ENCODE assay signal across 17 mouse cellular contexts in genomic region chr7:132494263-132494662, GRCm38 (mm10).
DNase-seq lines count a peak whose midpoint lies in the region; ATAC-seq lines count a peak whose summit lies in the region.
"Had no signal": no experiment of that assay in that cellular context is flagged by ENCODE, and none has a peak within 500 bp of the region (broad histone marks: within the 10 kb centered on the region; RNA-seq: fewer than 3 reads in every experiment).

No protein-coding gene starts in this region.

- peak; percentile 75; the same call in 1 of the 2 replicates for ATAC-seq in heart, embryonic 11.5 days (replicated peaks; ENCODE audit: insufficient number of reproducible peaks, low FRiP score, low TSS enrichment)
- ATAC-seq in megakaryocyte progenitor cell, adult 5-6 weeks (replicated peaks; ENCODE audit: poor library complexity): peak; percentile 70

- H3K27me3 ChIP-seq in heart, embryonic 11.5 days (ENCODE audit: control insufficient read depth, insufficient read depth, low read length): no peaks in the 10 kb centered on the region
- H3K27me3 ChIP-seq: midbrain, embryonic 12.5 days; neural tube, embryonic 13.5 days had no signal

- no peak for DNase-seq in heart, postnatal 25 days (ENCODE audit: low spot score)
- DNase-seq in c-Kit-positive CD71-positive TER-119-negative erythroid progenitor cells, embryonic 14.5 days (ENCODE audit: low read depth): peak; percentile 50
- peak; percentile 80 for DNase-seq in liver
- DNase-seq in spleen, postnatal 36 days (ENCODE audit: low spot score in 2 of 2): no peak
- no peak for DNase-seq in retina, postnatal 1 day
- no peak for DNase-seq in adrenal gland, postnatal 36 days
- DNase-seq: adrenal gland, adult 2 months; cerebellum, adult 8-10 months; gastrocnemius, postnatal 25 days; heart, postnatal 4 days; left cerebral cortex, postnatal 4 days; lung, adult 18-20 months had no signal

- H3K4me2 ChIP-seq in heart, embryonic 11.5 days: no peak overlapping the region
- H3K4me2 ChIP-seq: embryonic facial prominence, embryonic 13.5 days; midbrain, embryonic 12.5 days; neural tube, embryonic 13.5 days had no signal

- WGBS in heart, embryonic 11.5 days (ENCODE audit: insufficient replicate concordance): 37% methylated on average over 4 of the region's 4 CpGs

- H3K9me3 ChIP-seq in heart, embryonic 11.5 days (replicated peaks; ENCODE audit: control insufficient read depth, low read length): no peaks in the 10 kb centered on the region
- H3K9me3 ChIP-seq: embryonic facial prominence, embryonic 13.5 days; midbrain, embryonic 12.5 days; neural tube, embryonic 13.5 days had no signal

- no peaks in the 10 kb centered on the region for H3K36me3 ChIP-seq in heart, embryonic 11.5 days (ENCODE audit: control insufficient read depth, insufficient read depth, low read length)
- H3K36me3 ChIP-seq: embryonic facial prominence, embryonic 13.5 days; midbrain, embryonic 12.5 days; neural tube, embryonic 13.5 days had no signal

- H3K27ac ChIP-seq in heart, embryonic 11.5 days (ENCODE audit: low read depth, low read length): no peak overlapping the region
- H3K27ac ChIP-seq: embryonic facial prominence, embryonic 13.5 days; midbrain, embryonic 12.5 days; neural tube, embryonic 13.5 days had no signal

- peaks cover 4% of the 10 kb centered on the region; the same call in 1 of the 2 replicates for H3K4me1 ChIP-seq in heart, embryonic 11.5 days (ENCODE audit: control insufficient read depth, insufficient read depth, low read length)
- H3K4me1 ChIP-seq: embryonic facial prominence, embryonic 13.5 days; midbrain, embryonic 12.5 days had no signal

- intact Hi-C loops in heart, postnatal 25 days (cut with DNase I): no loop called here

- H3K9ac ChIP-seq in heart, embryonic 11.5 days (ENCODE audit: low read depth, low read length): no peak overlapping the region
- H3K9ac ChIP-seq: embryonic facial prominence, embryonic 13.5 days; midbrain, embryonic 12.5 days; neural tube, embryonic 13.5 days had no signal

- no peak overlapping the region for H3K4me3 ChIP-seq in heart, embryonic 11.5 days (ENCODE audit: low read depth, low read length)
- H3K4me3 ChIP-seq: embryonic facial prominence, embryonic 13.5 days; midbrain, embryonic 12.5 days; neural tube, embryonic 13.5 days had no signal

Comparison
In these comparisons a context has a peak if more than half of its experiments do, and no peak if none do; other contexts are left out.
1. DNase-seq: peak in c-Kit-positive CD71-positive TER-119-negative erythroid progenitor cells, embryonic 14.5 days (single experiment) and liver (single experiment); none in heart, postnatal 25 days (single experiment), spleen, postnatal 36 days (0 of 2), retina, postnatal 1 day (single experiment) and adrenal gland, postnatal 36 days (0 of 2).